Mouse (Mus musculus) heart, adult 11 months (tissue): ENCODE measurements at regions not wholly inside any gene's neighbourhood (a gene's known extent, or its start where the extent isn't known, plus 50 kb on each side); places are given as distances from the start of the nearest gene placed in this dataset.

ENCODE experiments used
- DNase-seq: peaks from one replicate; pipeline ENCODE4 v3.0.0; 2022

DNA sequence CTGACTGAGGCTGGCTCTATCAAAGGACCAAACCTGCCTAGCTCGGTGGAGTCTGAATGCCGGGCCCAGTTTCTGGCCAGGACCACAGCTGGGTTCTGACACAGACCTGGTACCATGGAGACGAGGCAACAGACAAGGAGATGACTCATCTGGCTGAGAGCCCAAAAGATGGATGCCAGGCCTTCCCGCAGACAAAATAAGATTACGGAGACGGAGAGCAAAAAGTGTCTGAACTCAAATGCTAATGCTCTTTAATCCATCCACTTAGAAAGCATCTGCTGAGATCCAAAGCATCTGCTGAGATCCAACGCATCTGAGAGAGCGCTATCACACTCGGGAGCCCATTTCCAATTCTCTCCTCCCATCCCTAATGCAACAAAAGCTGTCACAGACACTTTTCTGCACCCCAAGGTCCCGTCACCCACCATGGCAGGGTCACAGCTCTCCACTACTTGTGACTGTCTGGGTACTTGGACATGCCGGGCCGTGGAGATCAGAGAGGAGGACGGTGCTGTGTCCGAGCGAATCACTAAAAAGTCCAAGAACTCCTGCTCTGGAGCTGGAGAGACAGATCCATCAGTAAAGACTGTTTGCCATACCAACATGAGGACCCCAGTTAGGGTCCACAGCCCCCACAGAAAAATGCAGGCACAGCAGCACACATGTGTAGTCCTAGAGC, 278.3 kb upstream of the Sulf2 start:
- DNase-seq, result peak; percentile 97

DNA sequence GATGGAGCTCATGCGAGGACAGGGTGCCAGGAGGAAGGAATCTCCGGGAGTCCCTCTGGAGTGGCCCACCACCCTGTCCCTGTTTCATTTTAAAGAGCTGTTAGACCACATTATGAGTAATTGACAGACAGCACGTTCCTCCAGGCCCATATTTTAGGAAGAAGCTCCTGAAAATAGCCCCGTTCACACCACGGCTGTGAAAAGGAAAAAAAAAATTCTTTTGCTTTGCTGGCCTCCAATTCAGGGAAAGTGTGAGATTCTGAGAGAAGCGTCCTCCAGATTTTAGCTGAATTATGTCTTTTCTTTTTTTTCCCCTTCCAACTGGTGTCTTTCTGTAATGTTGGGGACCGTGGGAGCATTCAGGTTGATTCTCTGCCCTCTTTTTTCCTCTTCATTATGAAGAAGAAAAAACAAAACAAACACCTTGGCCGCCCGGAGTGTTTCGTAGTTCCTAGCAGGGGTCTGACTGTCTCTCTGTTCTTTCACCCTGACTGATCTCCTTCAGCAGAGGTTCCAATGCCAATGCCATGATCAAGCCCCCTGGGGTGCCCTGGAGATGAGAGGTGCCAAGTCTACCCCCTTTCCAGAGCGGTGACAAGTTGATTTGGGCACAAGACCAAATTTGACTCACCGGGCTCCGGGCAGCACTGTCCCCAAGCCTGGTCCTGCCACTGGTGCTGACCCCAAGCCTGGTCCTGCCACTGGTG, 277.6 kb upstream of the Sulf2 start:
- DNase-seq, result no peak

- no peak for DNase-seq
Measured at GRCm38 (mm10) chr2:166432531-166432930, 277.1 kb upstream of the Sulf2 start.

DNA sequence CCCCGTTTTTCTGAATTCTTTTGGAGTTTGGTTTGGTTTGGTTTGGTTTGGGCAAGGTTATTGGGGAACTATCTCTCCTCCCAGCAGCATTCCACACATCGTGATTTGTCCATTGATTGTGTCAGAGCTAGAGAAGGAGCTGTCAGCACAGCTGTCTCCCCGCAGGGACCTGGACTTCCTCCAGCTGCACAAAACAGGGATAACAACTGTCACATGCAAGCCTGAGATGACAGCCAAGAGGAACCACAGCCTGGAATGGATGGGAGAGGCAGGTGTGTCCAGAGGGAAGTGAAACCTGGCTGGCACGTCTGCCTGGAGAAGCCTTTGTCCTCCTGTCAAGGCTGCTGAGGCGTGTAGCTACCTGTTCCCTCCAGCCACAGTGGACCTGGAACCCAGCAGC, 274.5 kb upstream of the Sulf2 start:
- DNase-seq, result peak; percentile 98

DNA sequence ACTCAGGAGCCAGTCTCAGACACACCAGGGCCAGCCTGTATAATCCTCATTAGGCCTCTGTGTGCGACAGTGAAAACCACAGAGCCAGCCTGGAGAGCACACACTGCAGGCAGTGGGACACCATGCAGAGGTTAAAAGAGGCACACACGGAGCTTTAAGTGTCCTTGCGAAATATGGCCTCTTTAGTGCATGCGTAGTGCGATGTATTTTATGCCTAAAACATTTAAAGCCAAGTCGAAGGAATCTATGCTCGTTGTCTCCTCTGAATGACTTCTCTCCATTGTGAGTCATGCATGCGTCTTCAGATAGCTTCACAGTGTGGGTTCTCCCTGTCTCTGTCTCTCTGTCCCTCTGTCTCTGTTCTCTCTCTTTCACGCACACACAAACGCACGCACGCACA, 274.0 kb upstream of the Sulf2 start:
- DNase-seq, result no peak

- peak; percentile 91 for DNase-seq
Measured at GRCm38 (mm10) chr2:166427390-166427789, 271.9 kb upstream of the Sulf2 start.

GRCm38 (mm10) chr2:166426960-166427359, 271.5 kb upstream of the Sulf2 start:
- DNase-seq, result peak; percentile 96

GRCm38 (mm10) chr2:166426457-166426856, 271.0 kb upstream of the Sulf2 start:
- peak; percentile 90 for DNase-seq

DNA sequence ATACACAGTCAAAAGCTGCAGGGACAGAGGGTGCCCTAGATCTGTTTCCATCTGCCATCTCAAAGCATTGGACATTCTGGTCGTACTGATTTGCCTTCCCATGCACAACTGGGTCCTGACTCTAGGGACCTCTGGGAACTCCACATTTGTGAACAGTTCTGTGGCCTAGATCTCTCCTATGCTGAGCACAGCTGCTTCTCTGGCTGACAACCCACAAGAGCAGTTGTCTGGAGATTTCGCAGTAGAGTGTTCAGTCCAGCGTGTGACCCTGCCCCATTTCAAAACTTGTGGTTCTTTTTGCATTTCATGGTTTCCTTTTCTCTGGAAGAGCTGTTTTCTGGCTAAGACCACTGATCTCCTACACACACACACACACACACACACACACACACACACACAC, 269.7 kb upstream of the Sulf2 start:
- peak; percentile 93 for DNase-seq

GRCm38 (mm10) chr2:166423132-166423660, 267.7 kb upstream of the Sulf2 start:
- DNase-seq, result no peak

- peak; percentile 97 for DNase-seq
Measured at GRCm38 (mm10) chr2:166420275-166420674, 264.8 kb upstream of the Sulf2 start.

- no peak for DNase-seq
Measured at GRCm38 (mm10) chr2:166419271-166419670, 263.8 kb upstream of the Sulf2 start.

- no peak for DNase-seq
Measured at GRCm38 (mm10) chr2:166418279-166418678, 262.8 kb upstream of the Sulf2 start.

DNA sequence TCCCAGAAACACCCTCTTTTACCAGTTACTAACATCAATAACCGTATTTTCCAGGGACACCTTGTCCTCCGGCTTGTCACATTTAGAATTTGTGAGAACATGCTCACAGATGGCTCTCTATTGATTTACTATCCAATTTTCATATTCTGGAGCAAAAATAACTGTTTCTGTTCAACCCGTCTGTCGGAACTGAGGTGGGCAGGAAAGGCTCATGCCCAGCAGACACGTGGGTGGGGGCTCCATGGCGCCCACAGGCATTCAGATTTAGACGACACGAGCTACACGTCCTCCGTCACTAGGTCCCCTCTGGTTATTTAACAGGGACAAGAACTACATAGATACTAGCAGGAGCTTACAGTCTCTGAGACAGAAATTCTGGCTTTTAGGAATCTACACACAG, 262.2 kb upstream of the Sulf2 start:
- DNase-seq, result no peak

DNA sequence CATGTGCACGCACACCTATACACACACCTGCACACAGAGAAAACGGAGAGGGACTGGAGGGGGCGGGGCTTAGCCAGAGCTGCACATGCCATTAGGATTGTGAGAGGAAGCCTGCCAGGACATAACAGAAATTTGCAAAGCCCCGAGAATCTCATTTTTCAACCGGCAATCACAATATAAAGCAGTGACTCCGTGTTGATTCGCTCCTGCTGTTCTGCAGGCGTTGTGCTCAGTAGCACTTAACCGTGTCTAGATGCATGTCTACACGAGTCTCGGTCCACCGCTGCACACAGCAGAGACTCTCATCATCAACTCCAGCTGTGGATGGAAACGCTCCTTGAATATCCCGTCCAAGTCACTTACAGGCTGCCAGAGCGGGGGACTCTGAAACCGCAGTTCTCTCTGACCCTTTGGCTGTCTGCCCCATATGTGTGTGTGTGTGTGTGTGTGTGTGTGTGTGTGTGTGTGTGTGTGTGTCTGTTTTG, 260.1 kb upstream of the Sulf2 start:
- peak; percentile 96 for DNase-seq

- DNase-seq, result no peak
Measured at GRCm38 (mm10) chr2:166414856-166415255, 259.4 kb upstream of the Sulf2 start.

DNA sequence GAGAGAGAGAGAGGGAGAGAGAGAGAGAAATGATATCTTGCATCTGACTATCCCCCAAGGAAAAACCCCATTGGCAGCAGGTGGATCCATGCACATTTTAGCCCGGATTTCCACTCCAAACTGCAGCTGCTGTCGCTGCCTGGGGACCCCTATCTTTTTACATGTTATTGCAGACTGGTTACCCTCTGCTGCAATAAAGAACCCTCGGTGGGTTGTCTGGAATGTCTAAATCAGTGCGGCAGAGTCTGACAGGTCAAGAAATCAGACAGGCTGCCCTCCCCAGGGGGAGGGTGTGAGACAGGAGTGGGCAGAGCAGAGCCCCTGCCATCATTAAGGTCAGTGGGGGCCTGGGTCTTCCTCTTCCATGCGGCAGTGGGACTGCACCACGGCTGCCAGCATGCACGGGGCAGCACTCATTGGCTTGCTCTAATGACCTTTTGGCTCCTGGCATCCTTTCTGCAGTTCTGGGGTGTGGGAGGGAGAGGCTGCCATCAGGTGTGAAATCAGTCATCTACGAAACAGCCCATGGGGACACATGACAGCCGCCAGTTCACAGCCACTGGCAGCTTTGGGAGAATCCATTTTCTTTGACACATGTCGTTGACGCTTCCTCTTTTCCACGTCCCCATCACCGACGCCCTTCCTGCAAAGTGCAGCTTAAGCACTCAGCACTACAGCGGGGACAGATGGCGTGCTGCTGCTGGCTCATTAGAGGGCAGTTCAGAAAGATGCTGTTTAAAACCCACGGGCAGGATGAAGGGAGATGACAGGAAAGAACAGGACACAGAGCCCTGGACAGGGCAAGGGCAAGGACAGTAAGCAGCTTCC, 256.8 kb upstream of the Sulf2 start:
- peak; percentile 94 for DNase-seq

DNA sequence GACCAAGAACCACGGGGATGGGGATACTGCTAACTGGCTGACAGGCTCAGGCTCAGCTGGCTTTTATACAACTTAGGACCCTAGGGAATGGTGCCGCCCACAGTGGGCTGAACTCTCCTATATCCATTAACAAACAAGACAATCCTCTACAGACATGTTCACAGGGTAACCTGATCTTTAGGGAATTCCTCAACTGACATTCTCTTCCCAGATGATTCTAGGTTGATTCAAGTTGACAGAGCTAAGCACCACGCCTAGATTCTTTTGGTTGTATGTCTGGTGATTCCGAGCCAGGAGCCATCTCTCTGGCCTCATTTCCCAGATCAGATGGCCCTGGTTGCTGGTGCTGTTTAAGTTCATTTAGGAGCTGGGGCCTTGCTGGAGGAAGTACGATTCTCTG, 253.9 kb upstream of the Sulf2 start:
- DNase-seq, result no peak

DNA sequence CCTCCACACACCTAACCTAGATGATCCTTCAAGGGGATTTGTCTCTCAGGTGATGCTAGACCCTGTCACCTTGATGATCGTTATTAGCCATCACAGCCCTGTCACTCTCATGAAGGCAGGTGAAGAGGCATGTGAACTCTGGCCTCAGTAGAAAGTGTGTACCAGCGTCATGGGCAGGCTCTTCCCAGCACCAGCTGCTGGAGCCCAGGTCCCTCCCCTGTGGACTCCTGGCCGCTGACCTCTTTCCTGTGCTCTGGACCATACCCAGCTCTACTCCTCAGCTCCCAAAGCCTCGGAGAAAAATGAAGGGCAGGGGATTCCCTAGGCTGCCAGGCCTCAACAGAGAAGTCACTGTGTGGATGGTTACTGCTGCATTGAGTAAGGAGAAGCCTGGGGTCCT, 253.3 kb upstream of the Sulf2 start:
- DNase-seq, result no peak

- no peak for DNase-seq
Measured at GRCm38 (mm10) chr2:166408009-166408408, 252.5 kb upstream of the Sulf2 start.

DNA sequence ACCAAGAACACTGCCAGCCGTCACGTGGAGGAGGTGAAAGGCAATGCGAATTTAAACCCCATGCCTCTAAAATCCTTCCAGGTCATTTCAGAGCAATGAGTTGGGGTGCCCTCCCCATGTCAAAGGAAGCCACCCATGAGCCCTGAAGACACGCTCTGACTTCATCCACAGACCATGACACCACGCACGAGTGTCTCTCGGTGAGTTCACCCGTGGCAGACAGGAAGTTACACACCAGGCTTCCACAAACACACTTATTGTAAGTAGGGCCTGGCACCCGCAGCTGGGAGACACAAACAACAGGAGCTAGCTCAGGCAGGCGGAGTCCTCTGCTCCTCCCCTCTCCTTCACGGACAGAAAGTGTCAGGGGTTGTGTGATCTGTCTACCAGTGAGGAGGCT, 251.4 kb upstream of the Sulf2 start:
- DNase-seq, result no peak

DNA sequence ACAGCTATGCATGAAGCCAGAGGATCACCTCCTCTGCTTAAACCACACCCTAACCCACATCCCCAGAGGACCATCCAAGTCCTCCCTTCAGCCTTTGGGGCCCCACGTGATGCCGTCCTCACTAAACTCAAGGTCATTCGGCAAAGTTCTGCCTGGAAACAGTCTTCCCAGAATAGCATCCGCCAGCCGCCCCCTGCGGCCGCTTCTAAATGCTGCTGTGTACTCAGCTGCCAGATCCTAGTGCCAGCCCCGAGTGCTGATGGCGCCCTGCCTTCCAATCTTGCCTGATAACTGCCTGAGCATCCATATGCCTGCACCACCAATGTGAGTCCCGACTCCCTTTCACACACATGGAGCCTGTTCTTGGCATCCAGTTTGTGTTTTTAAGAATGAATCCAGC, 247.9 kb upstream of the Sulf2 start:
- peak; percentile 98 for DNase-seq

DNA sequence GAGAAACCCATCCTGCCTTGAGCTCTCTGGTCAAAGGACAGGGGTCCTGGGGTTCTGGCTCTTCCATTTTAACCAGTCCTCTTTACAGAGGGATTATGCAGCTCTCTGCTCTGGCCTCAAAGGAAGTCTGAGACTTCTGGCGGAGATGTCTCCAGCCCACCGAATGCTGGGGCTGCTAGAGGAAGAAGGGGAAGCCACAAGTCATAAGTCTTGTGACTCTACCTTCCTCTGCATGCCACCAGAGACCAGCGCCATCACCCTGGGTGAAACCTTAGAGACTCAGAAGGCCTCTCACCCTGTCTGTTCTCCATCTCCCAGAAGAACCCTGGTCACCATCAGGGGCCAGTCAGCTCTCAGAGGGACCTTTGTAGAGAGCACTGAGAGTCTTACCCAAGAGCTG, 246.4 kb upstream of the Sulf2 start:
- DNase-seq, result no peak
